In the genomic region with DNA sequence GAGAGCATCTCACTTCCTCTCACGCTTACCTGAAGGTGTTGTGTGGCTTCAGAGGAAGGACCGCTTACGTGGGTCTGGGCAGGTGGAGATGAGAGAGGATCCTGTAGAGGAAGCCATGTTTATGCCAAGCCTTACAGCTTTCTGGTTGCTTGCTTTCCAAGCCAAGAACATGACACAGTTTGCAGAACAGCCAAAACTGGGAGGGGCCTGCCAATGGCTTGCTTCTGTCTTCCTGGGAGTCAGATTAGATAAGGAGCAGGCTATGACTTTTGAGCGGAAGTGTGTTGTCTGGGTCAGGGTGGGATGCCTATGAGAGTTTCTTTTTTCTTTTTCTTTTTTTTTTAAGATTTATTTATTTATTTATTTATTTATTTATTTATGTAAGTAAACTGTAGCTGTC, we compare ENCODE assay signal across 11 mouse cellular contexts. TPM values are rescaled to one million over a fixed set of nuclear protein-coding genes. Genes with fewer than 3 reads are reported as not detected.
DNase-seq lines count a peak whose midpoint lies in the region; ATAC-seq lines count a peak whose summit lies in the region.
"Had no signal": no experiment of that assay in that cellular context is flagged by ENCODE, and none has a peak within 500 bp of the region (broad histone marks: within the 10 kb centered on the region; RNA-seq: fewer than 3 reads in every experiment).

No protein-coding gene starts in this region.

- no peaks in the 10 kb centered on the region for H3K27me3 ChIP-seq in heart, embryonic 10.5 days (ENCODE audit: insufficient read depth, poor library complexity, severe bottlenecking)
- H3K27me3 ChIP-seq in liver, embryonic 16.5 days (ENCODE audit: control insufficient read depth, insufficient read depth, low read depth, low read length): no peaks in the 10 kb centered on the region

- H3K4me2 ChIP-seq in liver, embryonic 16.5 days (ENCODE audit: low read depth, low read length): no peak overlapping the region

- peaks cover 13% of the 10 kb centered on the region for H3K4me1 ChIP-seq in heart, embryonic 10.5 days
- H3K4me1 ChIP-seq in liver, embryonic 16.5 days (ENCODE audit: control insufficient read depth, low read depth, low read length): peaks cover 20% of the 10 kb centered on the region
- H3K4me1 ChIP-seq: embryonic facial prominence, embryonic 10.5 days had no signal

- peaks cover 95% of the 10 kb centered on the region for H3K36me3 ChIP-seq in heart, embryonic 10.5 days
- peaks cover 50% of the 10 kb centered on the region for H3K36me3 ChIP-seq in liver, embryonic 16.5 days (ENCODE audit: control insufficient read depth, insufficient read depth)

- no peak overlapping the region for H3K9ac ChIP-seq in liver, embryonic 16.5 days (ENCODE audit: low read depth, low read length)

- H3K27ac ChIP-seq in heart, embryonic 10.5 days: no peak overlapping the region
- H3K27ac ChIP-seq in liver, embryonic 16.5 days (ENCODE audit: low read length): no peak overlapping the region
- H3K27ac ChIP-seq: embryonic facial prominence, embryonic 10.5 days had no signal

- no peaks in the 10 kb centered on the region for H3K9me3 ChIP-seq in heart, embryonic 10.5 days
- no peaks in the 10 kb centered on the region for H3K9me3 ChIP-seq in liver, embryonic 16.5 days (replicated peaks; ENCODE audit: control insufficient read depth, low read length)
- H3K9me3 ChIP-seq: embryonic facial prominence, embryonic 10.5 days had no signal

- peak; percentile 91 for DNase-seq in heart, adult 11 months
- DNase-seq in heart, embryonic 10.5 days (ENCODE audit: low spot score): no peak
- DNase-seq in adipocyte (ENCODE audit: low spot score): peak; percentile 67
- DNase-seq in heart, adult 9 months (ENCODE audit: low spot score in 2 of 2): peak; percentile 22 to 36
- no peak for DNase-seq in kidney, postnatal 10 days
- DNase-seq in right cerebral cortex, postnatal 25 days: no peak
- DNase-seq: kidney, adult 8-10 months; lung, adult 2 months; thymus, adult 18-20 months had no signal

- no peak overlapping the region for H3K4me3 ChIP-seq in heart, embryonic 10.5 days
- no peak overlapping the region for H3K4me3 ChIP-seq in liver, embryonic 16.5 days (ENCODE audit: low read depth, low read length)
- H3K4me3 ChIP-seq: embryonic facial prominence, embryonic 10.5 days had no signal

- 72% methylated on average over 4 of the region's 4 CpGs for WGBS in heart, embryonic 10.5 days
- WGBS in liver, embryonic 16.5 days (ENCODE audit: insufficient replicate concordance): 63% methylated on average over 4 of the region's 4 CpGs

- peak; percentile 75 for ATAC-seq in liver, embryonic 16.5 days (ENCODE audit: low read depth)

RNA-seq across cellular contexts. Expression of gene Gm28043, which starts 22.7 kb away (rescaled TPM):
- 2.3 and 2.4 TPM in 2 replicates for polyA plus RNA-seq in heart, embryonic 10.5 days (2016; fragmentation: Nextera tagmentation; extraction: Ambion mirVana)
- polyA plus RNA-seq in liver, embryonic 16.5 days (2015; fragmentation: Nextera tagmentation; extraction: Ambion mirVana): 1.3 TPM in 2 replicates

RNA-seq across cellular contexts. Expression of gene Rnf8, which starts 22.8 kb away (rescaled TPM):
- polyA plus RNA-seq in heart, embryonic 10.5 days (2016; fragmentation: Nextera tagmentation; extraction: Ambion mirVana): 70.9 and 85.7 TPM in 2 replicates
- polyA plus RNA-seq in liver, embryonic 16.5 days (2015; fragmentation: Nextera tagmentation; extraction: Ambion mirVana): 30.5 and 33.7 TPM in 2 replicates

RNA-seq across cellular contexts. Expression of gene Cmtr1, which starts 23.0 kb away (rescaled TPM):
- 119 and 122 TPM in 2 replicates for polyA plus RNA-seq in heart, embryonic 10.5 days (2016; fragmentation: Nextera tagmentation; extraction: Ambion mirVana)
- polyA plus RNA-seq in liver, embryonic 16.5 days (2015; fragmentation: Nextera tagmentation; extraction: Ambion mirVana): 58.4 and 62.0 TPM in 2 replicates

Comparison
In these comparisons a context has a peak if more than half of its experiments do, and no peak if none do; other contexts are left out.
1. DNase-seq: peak in heart, adult 11 months (single experiment), adipocyte (single experiment) and heart, adult 9 months (2 of 2); none in heart, embryonic 10.5 days (single experiment), kidney, postnatal 10 days (single experiment) and right cerebral cortex, postnatal 25 days (single experiment).